Mouse (Mus musculus) lung, postnatal 14 days (tissue): ENCODE measurements around the gene Tatdn2.
"Not testable (repeated sequence)": the region's sequence is repeated elsewhere in the genome, so short reads cannot be mapped to it uniquely, and the experiment has no call there.

Experiments
- DNase-seq: peaks from one replicate; pipeline ENCODE4 v3.0.0; 2021

Tatdn2 gene

GRCm38 (mm10) chr6:113672989-113673388 is 23.9 kb upstream of the Tatdn2 start:
- no peak for DNase-seq

DNA sequence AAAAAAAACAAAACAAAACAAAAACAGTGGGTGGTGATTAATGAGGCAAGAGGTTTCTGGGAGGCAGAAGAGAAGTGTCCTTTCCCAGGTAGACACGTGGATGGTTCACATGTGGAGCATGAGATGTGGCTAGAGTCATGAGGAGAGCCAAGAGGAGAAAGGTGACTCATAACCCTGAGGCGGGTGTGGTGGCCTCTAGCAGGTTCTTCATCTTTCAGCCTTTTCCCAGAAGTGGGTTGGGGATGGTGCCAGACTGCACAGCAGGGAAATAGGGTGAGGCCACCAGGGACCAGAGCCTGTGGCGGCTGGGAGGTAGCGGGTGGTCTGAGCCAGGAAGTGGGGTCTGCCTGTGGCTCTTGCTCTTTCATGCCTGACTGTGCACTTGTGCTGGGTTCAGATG is 21.6 kb upstream of the Tatdn2 start:
- DNase-seq: no peak

DNA sequence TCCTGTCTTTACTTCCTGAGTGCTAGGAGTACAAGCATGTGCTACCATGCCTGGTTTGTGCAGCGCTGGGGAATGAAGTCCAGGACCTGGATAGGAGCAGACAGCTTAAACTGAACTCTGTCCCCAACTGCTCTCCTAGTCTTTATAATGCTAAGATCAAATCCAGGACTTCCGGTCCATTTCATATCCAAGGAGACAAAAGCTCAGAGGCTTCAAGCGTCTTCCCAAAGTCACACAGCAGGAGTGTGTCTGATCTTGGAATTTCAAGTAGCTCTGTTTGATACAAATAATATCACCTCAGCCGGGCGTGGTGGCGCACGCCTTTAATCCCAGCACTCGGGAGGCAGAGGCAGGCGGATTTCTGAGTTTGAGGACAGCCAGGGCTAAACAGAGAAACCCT is 20.9 kb upstream of the Tatdn2 start:
- no peak for DNase-seq

- DNase-seq: no peak
Observed at GRCm38 (mm10) chr6:113677070-113677734, 19.6 kb upstream of the Tatdn2 start.

GRCm38 (mm10) chr6:113678246-113679012 is 18.4 kb upstream of the Tatdn2 start:
- DNase-seq: no peak

DNA sequence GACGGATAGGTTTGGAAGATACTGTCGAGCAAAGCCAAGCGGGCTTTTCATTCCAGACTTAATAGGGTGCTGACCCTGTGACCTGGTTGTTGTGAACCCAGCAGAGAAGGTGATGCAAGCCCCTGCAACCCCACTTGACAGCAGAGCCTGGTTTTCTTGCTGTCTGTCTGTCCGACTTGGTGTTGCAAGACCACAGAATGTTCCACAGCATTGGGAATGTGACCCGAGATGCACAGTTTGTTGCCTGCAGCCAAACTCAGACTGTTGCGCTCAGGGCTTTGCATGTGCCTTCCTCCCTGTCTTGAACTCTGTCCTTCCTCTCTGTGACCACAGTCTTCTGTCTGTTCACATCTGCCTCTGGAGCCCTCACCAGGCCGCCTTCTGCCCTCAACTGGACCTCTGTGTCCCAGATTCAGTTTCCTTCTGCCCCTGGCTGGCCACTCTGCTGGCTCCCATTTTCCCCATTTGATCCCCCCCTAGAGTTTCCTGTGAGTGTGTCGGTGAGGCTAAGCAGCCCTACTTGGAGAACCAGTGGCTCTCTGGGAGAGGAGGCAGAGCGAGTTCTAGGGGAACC is 16.8 kb upstream of the Tatdn2 start:
- no peak for DNase-seq

DNA sequence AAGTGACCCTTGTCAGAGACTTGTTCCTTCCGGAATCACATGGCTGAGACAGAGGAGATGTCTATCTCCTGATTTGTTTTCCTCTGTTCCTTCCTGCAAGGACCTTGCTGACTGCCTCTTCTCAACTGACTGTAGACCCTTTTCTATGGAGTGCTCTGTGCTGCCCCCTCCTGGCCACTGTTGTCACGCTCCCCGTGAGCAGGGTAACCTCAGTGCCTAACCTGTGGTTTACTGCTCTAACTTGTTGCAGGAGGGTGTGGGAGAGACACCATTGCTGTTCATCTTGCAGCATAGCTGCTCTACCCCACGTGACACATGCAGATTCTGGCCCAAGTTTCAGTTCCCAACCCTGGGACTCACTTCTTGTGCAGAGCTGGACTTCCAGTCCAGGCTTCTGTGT is 15.6 kb upstream of the Tatdn2 start:
- peak; percentile 95 for DNase-seq

DNA sequence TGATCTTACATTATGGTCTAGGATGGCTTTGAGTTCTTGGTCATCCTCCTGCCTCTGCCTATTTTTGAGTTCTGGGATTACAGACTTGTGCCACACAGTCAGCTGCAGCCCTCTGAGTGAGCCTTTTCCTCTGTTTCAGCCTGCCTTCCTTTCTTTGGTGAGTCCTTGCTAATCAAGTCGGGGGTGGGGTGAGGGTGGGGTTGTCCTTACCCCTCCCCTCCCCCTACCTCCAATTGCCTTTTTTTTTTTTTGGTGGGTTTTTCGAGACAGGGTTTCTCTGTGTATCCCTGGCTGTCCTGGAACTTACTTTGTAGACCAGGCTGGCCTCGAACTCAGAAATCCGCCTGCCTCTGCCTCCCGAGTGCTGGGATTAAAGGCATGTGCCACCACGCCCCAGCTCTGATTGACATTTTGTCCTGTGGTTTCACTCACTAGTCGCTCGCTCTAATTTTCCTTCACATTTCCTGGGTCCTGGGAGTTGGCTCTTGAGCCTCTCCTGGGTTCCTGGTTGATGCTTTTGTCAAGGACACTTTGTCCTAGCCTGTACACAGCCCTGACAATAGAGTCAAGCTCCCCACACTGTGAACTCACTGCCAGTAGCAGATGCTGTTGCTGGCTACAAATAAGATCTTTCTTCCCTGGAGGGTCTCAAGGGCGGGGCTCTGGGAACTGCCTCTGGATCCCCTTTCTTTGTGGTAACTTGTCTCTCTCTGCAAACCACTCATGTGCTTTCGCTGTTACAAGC is 13.6 kb upstream of the Tatdn2 start:
- no peak for DNase-seq

- peak; percentile 44 for DNase-seq
Observed at GRCm38 (mm10) chr6:113686551-113687125, 10.2 kb upstream of the Tatdn2 start.

DNA sequence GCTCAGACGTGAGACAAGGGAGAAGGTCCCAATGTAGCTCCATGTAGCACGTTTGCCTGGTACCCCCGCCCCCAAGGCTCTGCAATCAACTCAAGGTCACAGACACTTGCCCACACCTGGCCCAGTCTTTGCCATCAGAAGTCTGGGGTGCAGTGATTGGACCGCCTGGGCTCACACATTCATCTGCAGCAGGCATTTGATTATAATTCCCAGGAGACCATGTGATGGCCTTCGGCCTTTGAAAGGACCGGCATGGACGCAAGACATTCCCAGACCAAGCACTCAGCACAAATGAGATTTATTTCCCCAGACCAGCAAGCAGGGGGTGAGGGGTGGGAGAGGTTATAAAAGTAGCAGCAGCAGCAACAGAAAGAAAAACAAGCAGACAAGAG is 6.8 kb upstream of the Tatdn2 start:
- no peak for DNase-seq

DNA sequence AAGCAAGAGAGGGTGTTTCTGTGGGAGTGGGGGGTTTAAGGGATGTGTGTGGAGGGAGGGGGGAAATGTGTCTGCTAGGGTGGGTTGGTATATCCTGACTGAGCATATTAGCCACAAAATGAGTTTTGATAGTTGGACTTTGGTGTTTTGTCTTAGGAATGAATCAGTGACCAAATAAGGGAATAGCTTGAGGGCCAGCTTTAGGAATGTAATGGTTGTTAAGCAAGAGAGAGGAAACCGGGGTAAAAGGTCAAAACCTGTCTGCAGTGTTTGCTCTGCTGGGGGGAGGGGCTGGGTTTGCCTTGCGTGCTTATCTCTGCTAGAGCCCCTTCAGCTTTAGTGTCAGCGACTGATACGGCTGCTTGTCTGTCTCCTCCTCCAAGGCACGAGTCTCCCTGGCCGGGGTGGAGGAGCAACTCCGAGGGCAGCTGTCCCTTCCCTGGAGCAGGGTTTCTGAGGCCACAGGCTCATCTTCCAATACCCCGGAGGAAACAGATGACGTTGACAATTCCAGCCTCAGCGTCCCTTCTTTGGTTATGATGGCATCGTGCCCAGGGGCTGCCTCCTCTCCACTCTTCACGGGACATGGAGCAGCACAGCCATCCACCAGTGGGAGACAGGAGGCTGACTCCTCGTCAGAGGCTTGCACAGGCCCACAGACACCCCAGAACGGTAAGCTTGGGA is 6.3 kb upstream of the Tatdn2 start:
- peak; percentile 73 for DNase-seq

GRCm38 (mm10) chr6:113691084-113691462 is 5.8 kb upstream of the Tatdn2 start:
- DNase-seq: no peak

DNA sequence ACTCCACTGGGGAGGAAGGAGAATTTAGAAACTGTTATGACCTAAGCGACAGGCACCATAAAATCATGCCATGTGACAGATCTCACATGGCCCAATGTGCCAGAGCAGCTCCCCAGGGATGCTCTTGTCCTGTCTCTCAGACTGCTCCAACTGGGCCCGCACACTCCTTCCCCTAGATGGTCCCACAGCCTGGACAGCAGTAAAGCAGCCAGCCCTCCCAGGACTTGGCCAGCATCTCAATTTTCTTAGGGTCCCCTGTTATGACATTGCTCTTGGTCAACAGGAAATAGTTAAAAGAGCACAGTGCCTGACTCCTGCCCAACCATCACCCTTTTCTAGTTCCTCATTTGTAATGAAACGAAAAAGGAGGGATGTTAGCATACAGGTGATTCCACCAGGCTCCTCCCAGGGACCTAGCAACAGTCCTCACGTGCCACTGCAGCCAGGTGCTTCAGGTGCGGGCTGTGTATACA is 4.2 kb upstream of the Tatdn2 start:
- no peak for DNase-seq

GRCm38 (mm10) chr6:113693377-113693776 is 3.5 kb upstream of the Tatdn2 start:
- DNase-seq: no peak

DNA sequence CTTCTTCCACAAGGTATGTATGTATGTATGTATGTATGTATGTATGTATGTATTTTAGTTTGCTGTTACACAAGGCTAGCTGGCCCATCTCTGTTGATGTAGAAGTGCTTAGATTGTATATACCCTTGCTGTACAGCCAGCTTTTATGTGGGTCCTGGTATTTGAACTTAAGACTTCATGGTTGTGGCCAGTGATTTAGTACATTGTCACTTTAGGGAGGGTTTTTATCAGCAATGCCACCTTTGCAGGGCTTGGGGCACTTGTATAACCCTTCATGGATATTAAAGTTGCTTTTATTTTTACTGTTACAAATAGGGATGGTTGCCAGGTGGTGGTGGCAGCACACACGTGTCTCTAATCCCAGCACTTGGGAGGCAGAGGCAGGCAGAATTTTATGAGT is 1.6 kb upstream of the Tatdn2 start:
- no peak for DNase-seq

DNA sequence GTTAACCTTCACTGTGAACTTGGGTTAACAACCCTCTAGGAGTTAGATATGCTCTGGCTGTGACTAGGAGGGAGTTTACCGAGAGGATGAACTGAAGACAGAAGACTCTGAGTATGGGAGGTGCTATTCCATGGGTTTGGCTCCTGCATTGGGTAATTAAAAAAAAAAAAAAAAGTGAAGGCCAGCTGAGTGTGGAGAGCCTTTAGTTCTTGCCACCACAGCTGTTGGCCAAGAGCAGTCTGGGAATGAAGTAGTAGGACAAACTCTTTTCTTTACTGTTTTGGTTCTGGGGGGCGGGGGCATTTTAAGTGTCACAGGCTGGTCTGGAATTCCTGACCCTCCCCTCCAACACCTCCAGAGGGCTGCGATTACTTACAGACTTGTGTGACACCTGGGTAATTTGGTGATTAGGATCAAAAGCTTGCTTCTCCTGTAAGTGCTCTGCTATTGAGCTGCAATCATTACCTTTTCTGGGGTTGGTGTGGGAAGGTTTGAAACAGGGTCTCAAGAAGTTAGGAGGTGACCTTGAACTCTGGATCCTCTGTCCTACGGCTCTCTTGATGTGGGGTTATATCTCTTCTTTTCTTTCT is 989 bp upstream of the Tatdn2 start:
- DNase-seq: no peak

- peak; percentile 12 for DNase-seq
Observed at GRCm38 (mm10) chr6:113697222-113698205, 664 bp downstream of the Tatdn2 start.

GRCm38 (mm10) chr6:113712718-113713117 is 15.9 kb downstream of the Tatdn2 start:
- DNase-seq: no peak

DNA sequence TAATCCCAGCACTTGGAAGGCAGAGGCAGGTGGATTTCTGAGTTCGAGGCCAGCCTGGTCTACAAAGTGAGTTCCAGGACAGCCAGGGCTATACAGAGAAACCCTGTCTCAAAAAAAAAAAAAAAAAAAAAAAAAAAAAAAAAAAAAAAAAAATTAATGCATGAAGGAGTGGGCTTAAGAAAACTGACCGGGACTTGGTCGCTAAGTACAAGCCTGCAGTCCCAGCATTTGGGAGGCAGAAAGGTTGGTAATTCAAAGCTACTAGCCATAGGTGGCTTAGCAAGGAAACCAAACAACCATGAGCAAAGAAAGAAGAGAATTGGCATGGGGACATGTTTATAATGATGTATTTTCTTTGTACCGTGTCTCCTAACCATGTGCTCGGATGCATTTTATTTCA is 16.5 kb downstream of the Tatdn2 start:
- DNase-seq: not testable (repeated sequence)

DNA sequence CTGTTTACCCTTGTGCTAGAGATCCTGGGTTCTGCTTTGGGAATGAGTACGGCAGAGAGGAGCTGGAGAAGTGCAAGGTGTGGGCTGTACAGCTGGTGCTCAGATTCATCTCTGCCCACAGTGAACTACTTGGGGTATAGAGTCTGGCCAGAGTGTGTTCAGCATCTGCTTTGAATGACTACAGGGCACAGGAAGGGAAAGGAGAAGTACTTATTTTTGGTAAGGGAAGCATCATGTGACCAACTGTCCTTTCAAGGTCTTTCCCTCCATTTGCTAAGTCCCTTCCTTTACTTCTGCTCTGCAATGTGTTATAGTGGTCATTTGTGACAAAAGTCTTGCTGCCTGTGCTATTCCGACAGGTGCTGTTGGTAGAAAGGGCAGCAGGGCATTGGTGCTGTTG is 17.4 kb downstream of the Tatdn2 start:
- DNase-seq: no peak

GRCm38 (mm10) chr6:113714797-113715196 is 17.9 kb downstream of the Tatdn2 start:
- DNase-seq: no peak
